Mouse (Mus musculus): ENCODE measurements at regions not wholly inside any gene's neighbourhood (a gene's known extent, or its start where the extent isn't known, plus 50 kb on each side); places are given as distances from the start of the nearest gene placed in this dataset.

DNA sequence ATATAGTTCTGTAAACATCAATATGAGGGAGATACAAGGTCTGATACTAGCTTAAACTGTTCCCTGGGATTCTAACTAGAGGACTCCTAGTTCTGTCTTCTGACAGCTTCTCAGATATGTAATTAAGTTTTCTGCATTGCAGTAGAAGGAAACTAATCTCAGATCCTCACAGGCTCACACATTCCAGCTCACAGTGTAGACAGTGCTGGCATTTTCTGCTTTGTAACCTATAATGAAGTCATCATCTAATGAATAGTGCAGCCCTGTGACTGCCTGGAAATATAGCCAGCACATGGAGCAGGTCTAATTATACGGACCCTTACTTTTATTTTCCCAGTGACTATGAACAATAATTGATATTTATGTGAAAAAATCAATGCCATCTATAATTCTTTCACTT is 331.2 kb upstream of the Celf2 start:
- no peak for DNase-seq (ENCODE audit: low spot score)

DNA sequence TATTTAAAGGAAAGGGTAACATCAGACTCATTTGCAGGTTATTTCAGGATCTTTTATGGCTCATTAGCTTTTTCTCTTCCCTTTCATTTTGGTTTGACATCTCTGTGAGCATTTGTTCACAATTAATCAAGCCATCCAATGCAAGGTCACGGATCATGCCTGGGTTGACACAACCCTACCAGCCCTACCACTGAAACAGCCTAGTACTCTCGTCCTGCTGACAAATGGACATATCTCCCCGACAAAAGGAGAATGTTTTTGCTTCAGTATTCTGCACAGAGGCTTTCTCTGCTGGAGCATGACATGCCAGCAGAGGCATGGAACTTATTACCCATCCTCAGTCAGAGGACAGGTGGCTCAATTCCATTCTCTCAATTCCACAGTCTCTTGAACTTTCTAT is 328.5 kb upstream of the Celf2 start:
- no peak for DNase-seq (ENCODE audit: low spot score)

GRCm38 (mm10) chr2:7831239-7831638 is 321.9 kb upstream of the Celf2 start:
- no peak for DNase-seq (ENCODE audit: low spot score)

DNA sequence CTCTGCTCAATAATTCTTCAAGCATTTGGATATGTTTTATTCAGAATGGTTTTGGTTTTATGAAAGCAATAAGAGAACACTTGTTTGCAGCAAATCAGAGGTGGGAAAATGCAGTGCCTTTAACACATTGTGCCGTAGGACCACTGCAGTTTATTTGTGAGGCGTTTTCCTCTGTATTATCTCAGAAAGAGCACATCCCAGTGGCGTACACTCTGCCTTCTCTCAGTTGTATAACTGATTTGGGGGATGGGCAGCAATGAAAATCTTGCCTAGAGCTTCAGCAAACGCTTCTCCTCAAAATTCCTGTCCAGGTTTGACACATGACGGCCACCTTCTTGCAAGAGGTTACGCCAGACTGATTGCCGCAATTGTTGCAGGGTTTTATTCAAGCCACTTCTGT is 316.9 kb upstream of the Celf2 start:
- no peak for DNase-seq (ENCODE audit: low spot score)

DNA sequence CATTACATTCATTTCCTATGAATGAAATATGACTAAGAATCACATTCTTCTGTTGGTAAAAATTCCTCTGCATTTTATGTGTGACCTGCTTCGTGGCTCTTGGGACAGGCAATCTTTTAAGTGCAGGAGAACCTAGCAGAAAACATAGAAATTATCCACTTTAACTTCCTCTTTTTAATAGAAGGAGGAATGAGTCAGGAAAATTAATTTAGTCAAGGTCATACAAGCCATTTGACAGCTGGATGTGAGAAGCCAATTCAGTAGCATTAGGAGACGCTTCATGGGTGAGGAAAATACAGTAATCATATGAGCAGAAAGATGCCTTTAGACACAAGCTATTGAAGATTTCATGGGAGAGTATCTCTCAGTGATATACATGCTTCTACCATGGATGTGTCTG is 287.1 kb upstream of the Celf2 start:
- DNase-seq (ENCODE audit: low spot score) = no peak

DNA sequence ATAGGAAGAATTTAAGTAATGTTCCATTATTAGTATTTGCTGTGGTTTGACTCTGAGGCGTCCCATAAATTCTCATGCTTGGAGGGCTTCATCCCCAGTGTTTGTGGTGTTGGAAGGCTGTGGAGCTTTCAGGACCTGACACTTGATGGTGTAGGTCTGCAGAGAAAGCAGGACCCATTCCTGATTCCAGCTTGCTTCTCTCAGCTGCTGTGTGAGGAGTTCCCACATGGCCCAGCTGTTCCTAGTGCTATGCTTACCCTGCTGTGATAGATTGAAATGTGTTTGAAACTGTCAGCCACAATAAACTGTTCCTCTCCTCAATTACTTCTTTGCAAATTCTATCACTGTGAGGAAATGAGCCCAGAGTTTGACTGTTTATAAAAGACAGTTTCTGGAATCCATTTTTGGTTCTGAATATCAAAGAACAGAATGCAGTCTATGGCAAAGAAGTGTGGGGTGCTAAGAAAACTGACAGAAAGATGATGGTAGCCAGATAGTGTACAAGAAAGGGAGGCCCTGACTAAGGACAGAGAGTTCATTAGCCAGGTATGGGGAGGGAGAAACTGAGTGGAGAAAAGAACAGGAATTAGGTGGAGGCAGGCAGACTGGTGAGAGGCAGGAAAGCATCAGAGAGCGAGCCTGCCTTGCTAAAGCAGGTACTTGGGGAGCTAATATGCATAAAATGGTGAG is 283.2 kb upstream of the Celf2 start:
- no peak for DNase-seq (ENCODE audit: low spot score)

DNA sequence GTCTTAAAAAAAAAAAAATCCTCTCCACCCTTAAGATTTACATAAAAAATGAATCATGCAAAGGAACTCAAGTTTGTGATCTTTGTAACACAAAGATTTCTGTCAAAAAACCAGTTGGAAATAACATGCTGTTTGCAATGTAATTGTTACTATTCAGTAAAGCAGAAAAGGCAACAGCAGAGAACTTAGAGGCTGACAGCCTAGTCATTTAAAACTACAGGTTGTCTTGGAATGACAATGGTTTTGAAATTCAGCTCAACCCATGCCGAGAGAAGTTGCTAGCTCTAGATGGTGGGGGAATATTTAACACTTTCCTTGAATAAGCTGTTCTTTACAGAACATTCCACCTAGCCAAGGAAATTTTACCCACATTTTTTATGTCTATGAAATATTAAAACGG is 269.2 kb upstream of the Celf2 start:
- DNase-seq (ENCODE audit: low spot score) = no peak

DNA sequence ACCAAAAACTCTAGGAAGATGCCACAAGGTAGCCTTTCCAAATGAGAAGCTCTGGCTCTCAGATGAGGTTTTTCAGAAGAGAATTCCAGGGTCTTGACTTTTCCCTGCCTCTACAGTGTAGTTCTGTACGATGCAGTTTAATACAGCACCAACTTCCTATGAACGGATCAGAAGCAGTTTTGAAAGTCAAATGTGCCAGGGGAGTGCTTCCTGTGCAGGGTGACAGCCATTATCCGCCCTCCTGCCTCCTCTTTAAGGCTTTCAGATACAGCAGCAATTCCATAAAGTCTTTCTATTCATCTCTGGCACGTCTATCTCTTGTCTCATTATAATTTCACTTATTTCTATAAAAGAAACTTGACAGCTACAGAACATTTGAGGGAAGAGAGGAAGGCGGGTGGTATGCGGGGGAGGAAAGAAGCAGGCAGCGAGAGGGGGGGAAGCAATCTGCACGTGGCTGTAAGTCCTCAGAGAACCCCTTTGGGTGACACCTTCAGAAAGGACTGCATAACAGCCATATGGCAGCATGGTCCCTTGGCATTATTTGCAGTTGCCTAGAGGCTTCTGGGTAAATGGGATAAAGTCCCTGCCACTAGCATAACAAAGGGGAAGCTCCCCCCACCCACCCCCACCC is 224.9 kb upstream of the Celf2 start:
- no peak for DNase-seq (ENCODE audit: low spot score)

GRCm38 (mm10) chr2:7730960-7731359 is 221.6 kb upstream of the Celf2 start:
- DNase-seq (ENCODE audit: low spot score) = no peak

GRCm38 (mm10) chr2:7722283-7722935 is 213.0 kb upstream of the Celf2 start:
- DNase-seq (ENCODE audit: low spot score) = no peak

DNA sequence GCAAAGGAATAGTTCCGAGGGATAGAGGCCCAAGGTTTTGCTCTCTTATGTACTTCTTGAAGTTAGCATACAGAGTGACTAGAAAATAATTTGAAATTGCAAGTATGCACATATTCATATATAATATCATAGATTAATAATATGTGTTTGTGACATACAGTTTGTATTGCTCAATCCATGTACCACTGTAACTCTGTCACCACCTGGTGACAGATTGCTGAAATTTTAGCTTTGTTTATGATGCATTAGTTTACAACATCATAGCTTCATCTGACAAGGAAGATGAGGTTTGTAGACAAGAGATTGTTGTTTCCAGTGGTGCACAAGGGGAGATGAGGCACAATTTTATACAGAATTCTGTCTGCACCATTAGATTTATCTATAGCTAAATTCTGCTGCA is 201.7 kb upstream of the Celf2 start:
- DNase-seq (ENCODE audit: low spot score) = peak; percentile 5

- no peak for DNase-seq (ENCODE audit: low spot score)
Observed at GRCm38 (mm10) chr2:7710476-7710875, 201.1 kb upstream of the Celf2 start.

DNA sequence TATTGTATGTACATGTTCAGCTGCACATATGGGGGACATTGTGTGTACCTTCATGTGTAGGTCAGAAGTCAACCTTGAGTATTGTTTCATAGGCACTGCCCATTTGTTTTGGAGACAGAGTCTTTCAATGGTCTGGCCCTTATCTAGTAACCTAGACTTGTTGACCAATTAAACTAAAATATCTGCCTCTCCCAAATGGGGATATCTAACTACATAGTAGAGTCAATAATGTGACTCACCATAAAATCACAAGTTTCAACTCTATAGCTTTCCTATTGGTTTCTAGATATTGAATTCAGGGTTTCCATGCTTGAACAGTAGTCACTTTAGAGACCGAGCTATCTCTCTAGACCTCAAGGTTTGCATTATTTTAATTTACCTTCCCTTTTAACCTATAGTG is 174.0 kb upstream of the Celf2 start:
- no peak for DNase-seq (ENCODE audit: low spot score)

DNA sequence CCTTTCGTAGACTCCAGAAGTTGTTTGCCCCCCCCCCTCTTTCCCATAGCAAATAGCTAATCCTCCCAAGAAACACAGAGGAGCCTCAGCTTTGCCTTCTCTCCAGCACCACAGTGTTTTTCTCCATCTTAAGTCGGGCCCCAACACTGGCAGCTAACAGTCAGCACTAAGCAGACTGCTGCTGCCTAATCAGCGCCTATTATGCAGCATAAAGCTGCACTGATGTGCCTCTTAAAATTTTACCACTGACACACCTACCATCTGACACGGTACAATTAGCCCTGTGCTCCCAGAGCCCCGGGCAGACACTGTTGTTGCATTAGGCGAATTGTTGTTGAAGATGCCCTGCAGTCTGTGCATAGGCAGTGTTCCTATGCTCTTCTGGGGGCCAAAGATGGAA is 131.5 kb upstream of the Celf2 start:
- no peak for DNase-seq (ENCODE audit: low spot score)

DNA sequence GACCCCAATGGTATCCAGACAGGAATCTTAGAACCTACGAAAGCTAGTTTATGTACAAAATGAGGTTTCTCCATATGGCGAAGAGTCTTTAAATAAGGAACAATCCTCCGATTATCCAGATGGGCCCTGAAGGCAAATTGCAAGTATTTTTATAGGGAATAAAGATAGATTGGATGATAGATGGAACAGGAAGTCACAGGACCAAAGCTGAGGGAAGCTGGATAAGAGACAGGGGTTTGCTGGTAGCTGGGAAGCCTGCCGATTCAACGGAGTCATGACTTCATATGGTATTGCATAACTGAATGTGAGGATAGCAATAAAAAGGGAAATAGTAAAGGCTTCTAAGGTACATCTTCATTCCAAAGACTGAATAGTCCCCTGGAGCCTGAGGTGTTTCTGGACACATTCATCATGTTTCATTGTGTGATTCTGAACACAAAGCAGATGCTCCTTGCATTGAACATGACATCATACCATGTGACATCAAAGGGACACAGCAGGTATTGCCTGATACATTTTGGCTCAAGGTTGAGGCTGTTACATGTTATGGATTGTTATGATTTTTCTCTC is 113.4 kb upstream of the Celf2 start:
- DNase-seq (ENCODE audit: low spot score) = no peak

DNA sequence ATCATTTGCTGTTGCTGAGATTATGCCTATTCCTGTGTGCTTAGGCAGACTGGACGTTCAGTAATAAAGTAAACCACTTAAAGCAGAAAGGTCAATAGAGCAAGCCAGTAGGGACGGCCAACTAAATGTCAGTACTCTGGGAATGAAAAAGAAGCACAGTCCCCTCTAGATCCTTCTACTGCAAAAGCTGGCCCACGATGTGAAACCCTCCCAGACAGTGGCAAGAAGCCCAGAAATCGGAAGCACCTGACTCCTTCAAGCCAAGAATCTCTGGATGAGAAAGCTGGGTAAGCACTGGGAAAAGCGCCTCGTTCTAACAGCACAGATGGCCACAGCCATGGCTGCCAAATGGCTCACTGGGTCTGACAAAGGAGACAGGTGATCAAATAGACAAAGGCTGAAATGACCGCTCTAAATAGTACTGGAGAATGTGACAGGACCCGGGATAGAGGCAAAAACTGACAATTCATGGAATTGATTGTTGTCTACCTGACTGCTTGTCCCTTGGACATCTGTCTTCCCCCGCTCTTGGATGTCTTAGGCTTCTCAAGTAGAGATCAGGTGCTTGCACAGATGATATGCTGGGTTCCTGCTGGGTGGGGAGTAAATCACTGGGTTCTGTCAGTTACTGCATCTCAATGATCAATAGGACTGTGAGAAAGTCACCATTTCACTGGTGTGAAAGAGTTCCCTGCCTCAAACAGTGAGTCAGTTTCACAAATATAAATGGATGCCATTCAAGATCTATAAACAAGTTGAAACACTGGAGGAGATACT is 110.7 kb upstream of the Celf2 start:
- DNase-seq (ENCODE audit: low spot score) = no peak

DNA sequence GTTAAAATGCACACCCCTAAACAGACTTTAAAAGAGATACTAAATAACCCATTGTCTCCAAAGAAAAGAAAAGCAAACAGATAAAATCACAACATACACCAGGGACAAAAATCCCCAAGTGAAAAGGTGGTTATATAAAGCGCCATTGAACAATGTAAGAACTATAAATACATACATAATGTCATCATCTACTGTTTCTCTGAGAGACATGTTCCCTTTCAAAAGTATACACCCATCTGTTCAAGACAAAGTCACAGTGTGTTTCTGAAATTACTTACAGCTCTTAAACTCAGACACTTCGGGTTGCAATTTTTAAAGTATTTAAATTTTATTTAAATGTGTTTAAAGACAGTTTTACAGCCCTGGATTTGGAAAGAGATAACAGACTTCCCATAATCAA is 68.8 kb upstream of the Celf2 start:
- no peak for DNase-seq (ENCODE audit: low spot score)

All from adipocyte (in vitro differentiated cells).